Mouse (Mus musculus): ENCODE data around the gene Tmem116.

GRCm38 (mm10) chr5:121423297-121423696 lies 28.4 kb upstream of the Tmem116 start:
- TF ChIP-seq CTCF (conservative IDR thresholded peaks at IDR 0.05 in 1 of 2, IDR thresholded peaks at IDR 0.05 in 1 of 2; ENCODE audit: low read depth in 2 of 2, low read length in 2 of 2) = no peak
- no peak for TF ChIP-seq NRF1 (IDR thresholded peaks at IDR 0.05; ENCODE audit: low read depth, low read length)

Data from CH12.LX (cell line).